Mouse (Mus musculus) gastrocnemius, postnatal 4 days (tissue): ENCODE results near the gene Prkra. TPM values are rescaled to one million over a fixed set of nuclear protein-coding genes. Genes with fewer than 3 reads are reported as not detected.

ENCODE experiments used
- DNase-seq, 2 experiments: peaks; one replicate each; pipeline ENCODE4 v3.0.0; 2021 to 2022; ENCODE audit warnings: low spot score in 2 of 2, mixed read lengths in 2 of 2
- long read RNA-seq, 2 experiments: library from polyadenylated mRNA; stranded (forward); transcript quantifications; one replicate each; pipeline ENCODE4 v2.0.0; 2021
- total RNA-seq, 2 experiments: library from RNA; stranded (reverse); gene quantifications; 2 replicates each; pipeline ENCODE4 v1.2.3; 2021

The Prkra gene
- 10 to 100 TPM; 16.8 to 19.1 TPM for total RNA-seq
- long read RNA-seq, experiment 1, transcript Prkra-201 (8 exons, 1,614 nt) = major isoform, 14 of 19 reads
- long read RNA-seq, experiment 1, partial matches to known transcripts = 0 of 19 reads
- long read RNA-seq, experiment 1, other reads (novel, unspliced or antisense) = 5 of 19 reads
- long read RNA-seq, experiment 2, transcript Prkra-201 (8 exons, 1,614 nt) = major isoform, 17 of 20 reads
- long read RNA-seq, experiment 2, partial matches to known transcripts = 0 of 20 reads
- long read RNA-seq, experiment 2, other reads (novel, unspliced or antisense) = 3 of 20 reads

DNA sequence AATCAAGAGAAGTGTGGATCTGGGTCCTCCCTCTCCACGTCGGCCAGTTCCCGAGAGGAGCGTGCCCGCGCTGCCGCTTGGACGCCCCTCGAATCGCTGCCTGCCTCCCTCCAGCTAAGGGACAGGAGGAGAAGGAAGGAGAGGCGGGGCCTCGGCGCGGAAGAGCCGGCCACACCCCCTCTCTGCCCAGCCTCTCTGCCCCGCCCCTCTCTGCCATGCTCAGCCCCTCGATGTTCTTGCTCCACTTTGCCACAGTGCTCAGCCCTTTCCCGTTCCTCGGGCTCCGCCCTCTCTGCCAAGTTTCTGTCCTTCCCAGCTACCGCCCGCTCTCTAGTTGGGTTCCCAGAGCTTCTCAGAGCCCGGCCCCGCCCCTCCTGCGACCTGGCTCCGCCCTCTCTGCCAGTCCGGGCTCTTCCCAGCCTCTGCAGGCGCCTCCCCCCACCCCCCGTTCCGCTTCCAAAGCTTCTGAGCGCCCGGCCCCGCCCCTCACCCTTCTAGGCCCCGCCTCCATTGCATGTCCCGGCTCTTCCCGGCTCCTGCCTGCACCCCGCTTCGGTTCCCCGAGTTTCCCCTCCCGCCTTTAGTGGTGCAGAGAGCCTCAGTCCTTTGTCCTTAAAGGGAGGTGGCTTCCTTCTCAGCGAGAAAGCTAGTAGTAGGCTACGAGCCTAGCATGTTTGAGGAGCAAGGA lies at the start of gene Prkra, which contains the start of gene Pjvk:
Prkra (minus strand) TSS at position 133 of the 688 bp plus-strand sequence.
Pjvk (plus strand) TSS at position 594 of the 688 bp plus-strand sequence.
- peak; percentile 95 to 98 for DNase-seq

DNA sequence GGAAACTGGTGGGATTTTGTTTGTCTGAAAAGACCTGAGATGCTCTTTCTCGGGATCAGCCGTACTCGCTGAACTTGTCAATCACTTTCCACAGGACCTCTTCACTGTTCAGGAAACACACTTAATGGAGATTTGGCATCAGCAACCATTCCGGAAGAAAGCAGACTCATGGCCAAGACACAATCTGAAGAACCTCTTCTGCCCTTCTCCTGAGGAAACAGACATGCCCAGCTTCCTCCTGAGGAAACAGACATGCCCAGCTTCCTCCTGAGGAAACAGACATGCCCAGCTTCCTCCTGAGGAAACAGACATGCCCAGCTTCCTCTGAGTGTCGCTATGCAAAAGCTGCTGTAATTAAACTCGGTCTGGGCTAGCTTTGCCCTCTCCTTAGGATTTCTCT lies 47.5 kb upstream of the Prkra start:
- DNase-seq = no peak

DNA sequence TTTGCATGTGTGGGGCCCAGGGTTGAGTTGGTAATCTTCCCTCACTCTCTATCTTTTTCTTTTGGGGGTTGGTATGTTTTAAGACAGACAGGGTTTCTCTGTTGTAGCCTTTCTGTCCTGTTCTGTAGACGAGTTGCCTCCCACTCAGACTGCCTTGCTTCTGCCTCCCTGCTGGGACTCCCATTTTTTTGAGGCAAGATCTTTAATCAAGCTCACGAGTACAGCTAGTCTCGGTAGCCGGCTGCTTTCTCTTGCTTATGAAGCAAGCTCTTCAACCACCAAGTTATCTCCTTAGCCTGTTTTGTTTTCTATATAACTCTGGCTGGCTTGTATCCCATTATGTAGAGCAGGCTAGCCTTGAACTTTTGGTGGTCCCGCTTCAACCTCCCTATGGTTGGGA lies 46.0 kb upstream of the Prkra start:
- no peak for DNase-seq

DNA sequence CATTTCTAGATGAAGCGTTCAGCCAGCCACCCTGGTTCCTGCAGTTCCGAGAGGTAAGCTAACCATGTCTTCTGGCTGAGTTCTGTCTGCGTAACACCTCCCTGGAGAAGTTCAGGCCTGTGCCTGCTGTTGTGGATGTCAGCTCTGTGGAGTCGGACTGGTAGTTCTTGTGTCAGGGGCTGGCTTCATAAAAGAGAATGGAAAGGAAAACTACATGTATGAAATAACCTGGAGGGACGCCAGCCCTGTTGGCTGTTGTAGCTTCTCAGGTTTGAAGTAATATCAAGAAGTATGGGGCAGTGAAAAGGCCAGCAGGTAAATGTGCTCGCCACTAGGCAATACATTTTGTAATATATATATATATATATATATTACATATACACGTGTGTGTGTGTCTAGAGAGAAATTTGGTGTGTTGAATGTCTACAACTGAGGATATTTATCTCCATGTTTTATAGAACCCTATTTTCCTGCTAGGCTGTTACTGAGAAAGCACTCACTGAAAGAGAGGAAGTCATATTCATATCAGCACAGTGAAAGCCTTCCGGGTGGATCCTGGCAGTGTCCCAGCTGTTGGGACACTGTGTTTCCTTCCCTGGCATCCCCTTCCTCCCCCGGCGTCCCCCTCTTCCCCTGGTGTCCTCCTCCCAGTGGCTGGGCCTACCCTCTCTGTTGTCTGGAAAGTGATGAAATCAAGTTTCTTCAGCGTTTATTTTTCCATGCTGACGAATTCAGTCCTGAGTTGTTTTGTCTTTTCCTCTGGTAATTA lies 42.8 kb upstream of the Prkra start:
- DNase-seq = no peak

DNA sequence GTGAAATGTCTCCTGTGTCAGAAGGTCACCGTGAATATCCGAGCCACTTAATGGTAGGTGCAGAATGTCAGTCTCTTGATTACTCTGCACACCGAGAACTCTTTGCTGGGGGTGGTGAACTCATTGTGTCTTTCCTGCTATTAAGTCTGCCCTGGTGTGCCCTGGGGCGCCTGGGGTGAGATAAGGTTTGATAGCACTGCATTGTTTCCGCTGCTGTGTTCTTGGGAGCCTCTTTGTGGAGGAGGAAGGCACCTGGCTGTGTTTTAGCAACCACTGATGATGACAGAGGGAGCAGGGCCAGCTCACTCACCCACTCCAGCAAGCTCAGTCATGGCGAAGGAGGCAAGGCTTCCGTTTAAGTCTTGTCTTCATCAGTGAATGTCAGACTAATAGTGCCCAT lies 40.3 kb upstream of the Prkra start:
- DNase-seq = no peak

DNA sequence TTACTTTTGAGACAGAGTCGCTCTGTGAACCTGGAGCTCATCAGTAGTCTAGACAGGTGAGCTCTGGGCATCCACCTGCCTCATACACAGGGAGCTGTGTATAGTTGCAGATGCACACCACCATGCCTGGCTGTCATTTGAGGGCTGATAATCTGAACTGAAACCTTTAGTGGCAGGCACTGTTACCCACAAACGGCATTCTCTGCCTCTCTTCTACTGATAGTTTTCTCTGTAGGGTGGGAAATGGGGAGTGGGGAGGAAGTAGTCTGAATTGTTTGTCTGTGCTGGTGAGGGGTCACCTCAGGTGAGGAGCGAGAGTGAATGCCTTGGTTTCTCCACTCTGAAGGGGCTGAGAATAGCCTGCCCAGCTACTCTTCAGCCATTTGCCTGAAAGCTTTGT lies 39.8 kb upstream of the Prkra start:
- DNase-seq = no peak

DNA sequence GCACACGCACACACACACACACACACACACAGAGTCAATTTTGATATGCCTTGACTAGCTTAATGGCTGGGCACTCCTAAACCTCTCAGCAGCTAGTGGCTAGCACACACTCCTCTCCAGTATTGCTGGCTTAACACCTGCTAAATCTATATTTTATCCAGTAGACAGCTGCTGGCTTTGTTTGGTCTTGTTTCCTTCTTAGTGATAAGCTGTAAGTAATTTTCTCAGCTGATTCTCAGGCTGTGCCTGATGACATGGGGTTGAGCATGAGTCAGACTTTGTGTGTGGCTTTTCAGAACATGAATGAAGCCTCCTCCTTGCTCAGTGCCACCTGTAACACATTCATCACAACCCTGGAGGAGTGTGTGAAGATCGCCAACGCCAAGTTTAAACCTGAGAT lies 39.2 kb upstream of the Prkra start:
- DNase-seq = no peak

DNA sequence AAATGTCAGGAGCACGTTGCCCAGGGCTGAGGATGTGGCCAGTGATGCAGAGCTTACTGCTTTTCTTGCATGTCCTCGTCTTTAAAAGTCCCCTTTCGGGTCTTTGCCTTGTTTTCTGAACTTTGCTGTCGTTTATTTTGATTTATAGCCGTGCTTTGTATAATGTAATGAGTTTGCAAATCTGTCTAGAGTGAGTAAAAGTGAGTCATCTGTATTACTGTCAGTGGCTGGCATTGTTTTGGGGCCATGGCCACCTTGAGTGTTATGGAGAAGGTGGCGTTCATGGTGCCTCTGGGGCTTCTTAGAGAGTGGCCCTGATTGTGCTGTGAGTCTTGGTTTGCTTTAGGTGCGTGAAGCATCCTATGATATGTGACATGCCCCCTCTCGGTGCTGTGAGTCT lies 34.5 kb upstream of the Prkra start:
- no peak for DNase-seq

DNA sequence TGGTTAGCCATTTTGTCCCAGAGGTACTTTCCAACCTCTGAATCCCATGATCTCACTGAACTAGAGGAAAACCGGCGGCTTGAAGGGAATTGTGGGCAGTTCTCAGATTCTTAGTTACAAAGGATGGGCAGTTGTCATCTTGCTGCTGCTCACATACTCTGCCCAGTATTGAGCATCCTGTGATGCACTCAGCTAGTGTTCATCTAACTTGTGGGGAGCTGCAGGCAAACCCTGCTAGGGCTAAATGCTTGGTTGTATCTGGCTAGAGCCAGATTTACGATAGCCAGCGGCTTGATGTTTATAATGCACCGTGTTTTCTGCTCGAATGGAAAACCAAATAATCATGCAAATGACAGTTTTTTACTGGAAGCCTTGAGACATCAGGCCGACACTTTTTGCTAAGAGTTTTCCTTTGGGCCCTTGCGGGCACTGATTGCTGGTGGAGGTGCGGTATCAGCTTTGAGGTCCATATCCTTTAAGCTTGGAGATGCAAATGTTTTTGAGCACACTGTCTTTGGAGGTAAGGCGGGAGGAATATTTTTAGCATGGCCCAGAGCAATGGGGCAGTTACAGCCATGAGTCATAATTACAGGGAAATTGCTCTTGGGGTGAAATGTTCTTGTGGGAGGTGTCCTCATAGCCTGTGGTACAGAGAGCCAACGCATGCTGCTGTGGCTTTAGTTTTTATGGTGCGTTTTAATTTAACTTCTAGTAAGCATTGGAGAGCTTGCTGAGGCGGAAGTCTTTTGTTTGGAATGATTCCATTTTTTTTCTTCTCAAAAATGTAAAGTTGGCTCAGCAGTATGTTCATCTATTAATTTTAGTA lies 28.8 kb upstream of the Prkra start:
- DNase-seq = no peak

DNA sequence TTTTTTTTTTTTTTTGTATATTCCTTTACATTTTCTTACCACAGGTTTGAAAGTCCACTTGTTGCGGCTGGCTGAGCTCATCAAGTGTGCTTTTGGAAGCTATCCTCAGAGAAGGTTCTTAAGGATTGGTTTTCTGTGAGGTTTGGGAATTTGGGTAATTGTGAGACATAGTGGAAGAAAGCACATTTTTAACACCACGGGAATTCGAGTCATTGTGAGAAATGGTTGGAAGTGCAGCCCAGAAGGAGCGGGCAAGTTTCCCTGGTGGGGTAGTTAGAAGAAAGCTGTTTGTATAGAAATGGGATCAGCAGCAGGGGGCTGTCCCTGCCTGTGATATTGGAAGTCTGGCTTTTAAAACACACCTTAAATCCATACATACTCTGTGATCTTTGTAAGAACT lies 28.1 kb upstream of the Prkra start:
- no peak for DNase-seq

DNA sequence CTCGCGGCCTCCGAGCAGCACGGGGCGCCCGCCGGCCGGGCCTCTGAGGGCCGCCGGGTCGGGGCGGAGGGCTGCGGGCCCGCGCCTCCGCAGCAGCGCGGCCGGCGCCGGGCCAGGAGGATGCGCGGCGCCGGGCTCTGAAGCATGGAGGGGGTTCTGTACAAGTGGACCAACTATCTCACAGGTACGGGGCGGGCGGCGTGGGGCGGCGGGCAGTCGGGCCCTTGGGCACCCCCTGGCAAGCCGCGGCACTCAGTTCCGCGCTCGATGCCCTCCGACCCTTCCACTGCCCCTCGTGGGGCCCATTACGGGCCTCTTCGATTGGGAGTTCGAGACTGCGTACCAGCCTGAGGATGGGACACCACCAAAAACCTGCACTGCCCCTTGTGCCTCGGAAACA lies 27.6 kb upstream of the Prkra start:
- no peak for DNase-seq

DNA sequence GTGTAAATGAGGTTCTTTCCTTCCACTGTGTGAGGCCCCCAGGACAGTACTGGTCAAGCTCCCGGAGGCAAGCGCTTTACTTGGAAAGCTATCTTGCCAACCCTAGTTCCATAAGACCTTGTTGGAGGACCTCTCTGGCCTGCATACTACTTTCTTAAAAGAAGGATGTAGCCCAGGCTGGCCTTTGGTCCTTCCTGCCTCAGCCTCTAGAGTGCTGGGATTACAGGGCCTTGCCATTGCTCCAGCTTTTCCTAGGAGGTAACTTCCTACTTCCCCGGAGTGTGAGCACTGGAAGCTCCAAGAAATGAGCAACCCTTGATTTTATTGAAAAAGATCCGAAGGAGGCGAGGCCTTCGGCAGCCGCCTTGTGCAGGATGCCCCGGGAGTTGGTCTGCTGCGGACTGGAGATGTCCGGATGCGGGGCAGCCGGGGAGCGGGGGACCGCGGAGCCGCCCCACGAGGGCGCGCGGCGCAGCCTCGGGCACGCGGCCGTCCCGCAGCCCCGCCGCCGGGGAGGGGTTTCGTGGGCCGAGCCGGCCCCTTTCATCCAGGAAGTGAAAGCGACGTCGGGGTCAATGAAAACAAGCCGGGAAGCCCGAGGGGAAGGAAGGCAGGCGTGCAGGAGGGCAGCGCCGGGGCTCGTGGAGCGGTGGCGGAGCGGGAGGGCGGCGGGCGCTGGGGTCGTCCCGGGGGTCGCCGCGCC lies 27.1 kb upstream of the Prkra start, which contains the start of gene Plekha3:
Plekha3 (plus strand) TSS at position 557 of the 703 bp plus-strand sequence.
- DNase-seq = peak; percentile 79 to 85

DNA sequence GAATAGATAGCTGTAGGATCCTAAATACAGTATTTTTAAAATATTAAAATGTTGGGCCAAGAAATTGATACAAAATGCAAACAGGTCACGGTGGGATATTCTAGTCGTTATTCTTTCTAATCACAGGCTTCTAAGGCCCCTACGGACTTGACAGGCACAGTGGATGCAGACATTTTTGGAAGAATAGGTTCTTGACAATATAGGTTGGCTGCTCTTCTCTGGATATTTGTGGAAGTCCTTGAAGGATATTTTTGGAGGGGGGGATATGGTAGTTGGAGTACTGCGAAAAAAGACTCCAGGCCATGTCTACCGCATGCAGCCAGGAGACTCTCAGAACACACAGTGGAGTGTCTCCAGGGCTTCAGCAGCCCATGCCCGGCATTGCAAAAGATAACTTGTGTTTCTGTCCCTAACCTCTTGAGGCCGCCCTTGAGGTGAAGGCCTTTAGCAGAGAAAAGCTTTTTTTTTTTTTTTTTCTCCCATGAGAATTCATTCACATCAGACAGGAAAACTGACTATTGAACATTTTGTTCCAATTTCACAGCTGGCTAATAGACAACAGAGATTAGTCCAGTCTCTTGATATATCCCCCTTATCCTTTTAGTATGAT lies 25.8 kb upstream of the Prkra start:
- DNase-seq = peak in 1 of 2 experiments; percentile 32

DNA sequence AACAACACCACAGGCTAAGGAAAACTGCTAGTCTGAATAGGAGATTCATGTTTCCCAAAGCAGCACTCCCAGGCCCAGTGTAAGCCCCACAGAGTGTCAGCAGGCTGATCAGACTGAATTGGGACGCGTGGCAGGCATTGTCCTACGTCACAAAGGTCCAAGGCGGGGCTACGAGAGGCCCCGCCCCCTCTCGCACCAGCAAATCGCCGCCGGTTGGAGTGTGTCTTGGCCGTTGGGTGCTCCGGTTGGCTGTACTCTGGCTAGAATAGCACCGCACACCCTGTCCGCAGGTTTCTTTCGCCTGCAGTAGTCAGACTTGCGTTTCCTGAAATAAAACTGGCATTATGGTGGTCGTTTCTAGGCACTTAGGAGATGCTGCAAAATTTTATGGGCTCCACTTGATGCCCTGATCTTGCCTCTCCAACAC lies 25.2 kb upstream of the Prkra start, which contains the start of gene Fkbp7:
Fkbp7 (minus strand) TSS at position 151 of the 427 bp plus-strand sequence.
- peak; percentile 82 to 88 for DNase-seq

DNA sequence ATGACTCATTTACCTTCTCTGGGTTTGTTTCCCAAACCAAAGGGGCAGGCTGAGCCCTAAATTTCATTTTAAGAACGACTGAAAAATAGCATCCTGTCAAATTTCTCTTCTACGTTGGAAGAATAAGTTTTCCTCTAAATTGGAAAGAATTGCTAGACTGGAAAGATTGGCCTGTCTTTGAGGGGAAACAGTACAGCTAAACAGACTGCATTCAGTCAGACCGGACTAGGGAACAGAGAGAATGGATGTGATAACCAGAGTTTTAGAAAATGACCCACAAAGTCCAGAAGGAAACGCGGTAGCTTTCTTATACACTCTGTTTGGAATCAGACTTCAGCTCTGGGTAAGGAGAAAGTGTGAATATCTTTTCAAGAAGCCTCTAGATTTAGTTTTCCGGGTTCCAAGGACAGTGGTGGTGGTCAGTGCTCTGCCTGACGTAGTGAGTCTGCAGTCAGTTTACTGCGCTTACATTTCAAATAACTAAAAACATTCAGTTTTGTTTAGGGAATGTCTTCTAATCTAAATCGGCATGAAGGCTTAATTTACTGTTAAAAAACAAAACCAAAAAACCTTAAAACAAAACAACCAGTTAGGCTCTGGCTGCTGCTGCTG lies 24.4 kb upstream of the Prkra start:
- DNase-seq = no peak

DNA sequence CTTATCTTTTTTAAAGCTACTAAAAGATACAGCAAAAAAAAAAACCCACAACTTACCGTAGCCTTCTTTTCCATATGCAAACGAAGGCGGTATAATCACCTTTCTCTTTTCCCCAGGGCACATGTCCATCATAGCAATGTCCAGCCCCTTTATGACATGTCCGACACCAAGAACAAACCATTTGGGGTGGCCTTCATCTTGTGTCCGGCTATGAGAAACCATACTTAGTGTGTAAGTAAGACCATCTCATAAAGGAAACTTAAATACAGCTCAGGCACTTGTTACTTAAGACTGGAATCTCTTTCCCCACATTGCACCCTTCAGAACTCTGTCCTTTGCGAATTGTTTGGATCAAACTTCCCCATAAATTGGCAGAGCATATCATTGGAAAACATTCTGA lies 23.8 kb upstream of the Prkra start:
- no peak for DNase-seq

DNA sequence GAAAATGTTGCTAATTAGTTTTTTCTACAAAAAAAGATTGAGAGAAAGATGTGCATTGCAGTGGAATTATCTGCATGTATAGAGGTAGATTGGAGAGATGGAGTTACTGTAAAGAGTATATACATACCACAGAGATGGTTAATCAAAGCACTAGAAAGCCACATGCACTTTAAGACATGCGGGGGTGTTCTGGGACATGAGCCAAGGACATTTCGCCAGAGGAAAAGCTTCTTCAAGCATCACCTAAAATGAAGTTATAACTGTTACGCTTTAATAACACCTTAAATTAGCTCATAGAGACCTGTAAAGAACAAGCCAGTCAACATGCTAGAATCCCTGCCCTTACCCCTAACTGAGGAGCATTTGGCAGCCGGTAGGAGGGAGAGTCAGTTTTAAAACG lies 19.4 kb upstream of the Prkra start:
- DNase-seq = no peak

DNA sequence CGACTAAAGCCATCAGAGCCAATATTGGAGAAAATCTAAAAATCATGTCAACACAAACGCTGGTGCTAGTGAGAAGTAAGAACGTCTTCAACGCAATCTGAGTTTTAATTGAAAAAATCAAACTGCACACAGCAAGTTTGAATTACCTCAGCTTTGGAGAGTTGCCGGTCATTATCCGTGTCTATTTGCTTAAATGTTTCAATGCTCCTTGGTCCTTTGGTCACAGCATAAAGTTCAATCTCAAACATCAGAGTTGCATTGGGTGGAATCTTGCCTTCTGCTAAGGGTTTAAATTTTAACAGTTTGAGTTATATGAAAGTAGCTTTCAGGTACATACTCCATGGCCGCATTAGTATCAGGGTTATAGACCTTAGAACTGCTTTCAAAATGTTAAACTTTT lies 17.7 kb upstream of the Prkra start:
- DNase-seq = no peak

DNA sequence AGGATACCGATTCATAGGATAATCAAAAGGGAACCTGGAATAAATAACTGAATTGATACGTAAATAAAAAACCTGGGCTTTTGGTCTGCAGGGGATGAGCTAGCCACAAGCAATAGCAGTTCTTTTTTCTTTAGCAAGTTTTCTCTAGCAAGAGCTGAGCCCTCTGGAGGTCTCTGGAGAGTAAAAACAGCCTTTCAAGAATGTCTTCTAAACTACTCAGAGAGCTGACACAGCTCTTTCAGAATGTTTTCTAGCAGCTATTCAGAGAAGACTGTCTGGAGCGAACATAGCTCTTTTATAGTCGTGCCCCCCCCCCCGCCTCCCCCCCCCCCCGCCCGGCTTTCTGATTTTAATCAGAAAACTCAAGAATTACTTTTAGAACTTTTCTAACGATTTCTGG lies 11.6 kb upstream of the Prkra start:
- DNase-seq = no peak
